Mouse (Mus musculus) liver, embryonic 14.5 days (tissue): Measurements from ENCODE around the gene Irf1.

ENCODE experiments used
- CTCF ChIP-seq: IDR thresholded peaks from 2 replicates; pipeline ENCODE4 v1.5.1; 2016; ENCODE audit warnings: antibody characterized with exemption, low read depth, control low read depth
- EP300 ChIP-seq: IDR thresholded peaks from 2 replicates; pipeline ENCODE4 v1.6.1; 2016; ENCODE audit warnings: antibody characterized with exemption, low read depth

- TF ChIP-seq CTCF = no peak
- TF ChIP-seq EP300 = no peak
These were observed 10.0 kb downstream of the Irf1 start for GRCm38 (mm10) chr11:53779808-53780207.
